Mouse (Mus musculus) inflammation-experienced regulatory T-cells, adult 6 months (primary cell): ENCODE data around the gene Dhx15. TPM values are rescaled to one million over a fixed set of nuclear protein-coding genes. Genes with fewer than 3 reads are reported as not detected.

Experiments
- polyA plus RNA-seq, 3 experiments: library from polyadenylated mRNA; unstranded; fragments of 100-300 nt; shearing (Covaris generic); gene quantifications; one replicate each; pipeline ENCODE4 v1.2.1; 2017

The Dhx15 gene
- polyA plus RNA-seq, 3 experiments from 2014 or later, result 96.8 to 117 (median 97.1) TPM

Other genes with a start within 250 kb of the Dhx15 start
- gene Sod3, start 173.3 kb upstream of the Dhx15 start, polyA plus RNA-seq, result not detected